Mouse (Mus musculus) C2C12 (cell line): ENCODE measurements at regions not wholly inside any gene's neighbourhood (a gene's known extent, or its start where the extent isn't known, plus 50 kb on each side); places are given as distances from the start of the nearest gene placed in this dataset.

Experiments used
- H3K27me3 ChIP-seq: one replicate; pipeline ENCODE4 v1.6.1; 2011; ENCODE audit not compliant: control insufficient read depth, insufficient read depth, insufficient read length
- H3K36me3 ChIP-seq: one replicate; pipeline ENCODE4 v1.6.1; 2011; ENCODE audit not compliant: control insufficient read depth, insufficient read depth
- H3K4me3 ChIP-seq: one replicate; pipeline ENCODE4 v1.5.1; 2011; ENCODE audit warnings: mild to moderate bottlenecking, control low read depth; ENCODE audit not compliant: poor library complexity, insufficient read depth, severe bottlenecking
- H3K79me2 ChIP-seq: one replicate; pipeline ENCODE4 v1.6.1; 2011; ENCODE audit not compliant: control insufficient read depth, insufficient read depth
- H3K79me3 ChIP-seq: one replicate; pipeline ENCODE4 v1.6.1; 2011; ENCODE audit warnings: low read depth, control low read depth
- H3ac ChIP-seq: one replicate; pipeline ENCODE3; 2011; ENCODE audit warnings: low read depth; ENCODE audit not compliant: control insufficient read depth, insufficient read length
- CEBPB ChIP-seq: IDR thresholded peaks from one replicate; pipeline ENCODE4 v1.6.1; 2011; ENCODE audit warnings: low read depth, mild to moderate bottlenecking, control low read depth, moderate library complexity
- CTCF ChIP-seq: IDR thresholded peaks from one replicate; pipeline ENCODE4 v1.5.1; 2011; ENCODE audit not compliant: control insufficient read depth, insufficient read depth, insufficient read length
- FOSL1 ChIP-seq: IDR thresholded peaks from one replicate; pipeline ENCODE4 v1.8.0; 2011; ENCODE audit warnings: mild to moderate bottlenecking, low read length; ENCODE audit not compliant: poor library complexity, insufficient read depth, severe bottlenecking
- MAX ChIP-seq: IDR thresholded peaks from one replicate; pipeline ENCODE4 v1.6.1; 2011; ENCODE audit warnings: mild to moderate bottlenecking, control low read depth
- MYOD1 ChIP-seq: IDR thresholded peaks from one replicate; pipeline ENCODE4 v1.6.1; 2011; ENCODE audit warnings: low read depth; ENCODE audit not compliant: control insufficient read depth, insufficient read length
- MYOG ChIP-seq: IDR thresholded peaks from one replicate; pipeline ENCODE4 v1.6.1; 2011; ENCODE audit not compliant: control insufficient read depth, insufficient read length; ENCODE audit errors: extremely low read depth
- USF1 ChIP-seq: IDR thresholded peaks from one replicate; pipeline ENCODE4 v1.6.1; 2011; ENCODE audit warnings: low read depth, mild to moderate bottlenecking, control low read depth, moderate library complexity

GRCm38 (mm10) chr4:105610917-105611316 lies 178.8 kb upstream of the Gm12728 start:
- H3K36me3 ChIP-seq = no peaks in the 10 kb centered on the region
- no peak for TF ChIP-seq CTCF
- TF ChIP-seq USF1 = peak; percentile 34
- no peak for TF ChIP-seq CEBPB
- TF ChIP-seq MAX = peak; percentile 66
- no peak for TF ChIP-seq MYOD1
- no peak for TF ChIP-seq FOSL1
- no peak for TF ChIP-seq MYOG
- no peaks in the 10 kb centered on the region for H3K27me3 ChIP-seq
- H3ac ChIP-seq = no peak overlapping the region
- no peaks in the 10 kb centered on the region for H3K79me3 ChIP-seq
- no peaks in the 10 kb centered on the region for H3K79me2 ChIP-seq
- no peak overlapping the region for H3K4me3 ChIP-seq

DNA sequence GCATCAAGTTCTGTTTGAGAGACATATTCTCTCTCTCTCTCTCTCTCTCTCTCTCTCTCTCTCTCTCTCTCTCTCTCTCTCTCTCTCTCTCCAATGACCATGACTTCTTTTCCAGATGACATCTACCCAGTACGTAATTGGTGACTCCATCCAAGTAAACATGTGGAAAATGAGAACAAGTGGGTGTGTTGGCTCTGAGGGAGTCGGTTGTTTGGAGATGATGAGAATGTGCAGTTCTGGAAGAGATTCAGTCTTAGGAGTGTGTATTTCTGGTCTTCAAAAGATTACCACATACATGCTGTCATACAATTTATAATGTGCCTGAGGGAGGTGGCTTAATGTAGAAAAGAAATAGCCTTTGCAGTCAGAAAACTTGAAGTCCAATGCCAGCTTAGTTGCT lies 175.3 kb upstream of the Gm12728 start:
- Histone ChIP-seq H3K27me3 (no peaks in the 10 kb centered on the region), H3K4me3 (no peak overlapping the region), H3K36me3 (no peaks in the 10 kb centered on the region), H3K79me2 (no peaks in the 10 kb centered on the region), H3ac (no peak overlapping the region), H3K79me3 (no peaks in the 10 kb centered on the region)
- TF ChIP-seq USF1 = no peak
- TF ChIP-seq MAX = no peak
- TF ChIP-seq CTCF = no peak
- no peak for TF ChIP-seq MYOD1
- TF ChIP-seq MYOG = no peak
- no peak for TF ChIP-seq CEBPB
- TF ChIP-seq FOSL1 = no peak

- no peaks in the 10 kb centered on the region for H3K79me3 ChIP-seq
- no peaks in the 10 kb centered on the region for H3K27me3 ChIP-seq
- H3K4me3 ChIP-seq = no peak overlapping the region
- TF ChIP-seq MYOG = no peak
- TF ChIP-seq MYOD1 = no peak
- no peak for TF ChIP-seq MAX
- TF ChIP-seq CEBPB = no peak
- no peak overlapping the region for H3ac ChIP-seq
- no peaks in the 10 kb centered on the region for H3K36me3 ChIP-seq
- no peaks in the 10 kb centered on the region for H3K79me2 ChIP-seq
These were observed 163.0 kb upstream of the Gm12728 start for GRCm38 (mm10) chr4:105626371-105627320.

DNA sequence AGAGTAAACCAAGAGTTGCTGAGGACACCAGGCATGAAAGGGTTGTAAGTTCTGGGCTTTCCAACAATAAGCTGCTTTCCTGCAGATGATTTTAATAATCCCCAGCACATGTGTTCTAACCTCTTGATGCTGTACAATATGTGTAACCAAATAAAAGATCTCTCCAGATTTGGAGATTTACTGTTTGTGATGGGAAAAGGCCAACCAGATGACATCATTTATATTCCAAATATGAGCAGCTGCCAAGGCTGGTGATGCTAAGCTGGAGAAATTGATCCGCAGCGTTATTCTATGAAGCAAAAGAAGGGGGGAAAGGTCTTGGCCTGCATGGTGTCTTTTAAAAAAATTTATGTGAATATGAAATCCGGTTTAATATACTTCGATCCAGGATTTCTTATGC lies 160.1 kb upstream of the Gm12728 start:
- Histone ChIP-seq H3K79me3 (no peaks in the 10 kb centered on the region), H3K4me3 (no peak overlapping the region), H3ac (no peak overlapping the region), H3K27me3 (no peaks in the 10 kb centered on the region), H3K79me2 (no peaks in the 10 kb centered on the region), H3K36me3 (no peaks in the 10 kb centered on the region)
- no peak for TF ChIP-seq MYOD1
- no peak for TF ChIP-seq CTCF
- TF ChIP-seq FOSL1 = no peak
- no peak for TF ChIP-seq MYOG
- no peak for TF ChIP-seq MAX
- TF ChIP-seq CEBPB = no peak
- TF ChIP-seq USF1 = no peak

DNA sequence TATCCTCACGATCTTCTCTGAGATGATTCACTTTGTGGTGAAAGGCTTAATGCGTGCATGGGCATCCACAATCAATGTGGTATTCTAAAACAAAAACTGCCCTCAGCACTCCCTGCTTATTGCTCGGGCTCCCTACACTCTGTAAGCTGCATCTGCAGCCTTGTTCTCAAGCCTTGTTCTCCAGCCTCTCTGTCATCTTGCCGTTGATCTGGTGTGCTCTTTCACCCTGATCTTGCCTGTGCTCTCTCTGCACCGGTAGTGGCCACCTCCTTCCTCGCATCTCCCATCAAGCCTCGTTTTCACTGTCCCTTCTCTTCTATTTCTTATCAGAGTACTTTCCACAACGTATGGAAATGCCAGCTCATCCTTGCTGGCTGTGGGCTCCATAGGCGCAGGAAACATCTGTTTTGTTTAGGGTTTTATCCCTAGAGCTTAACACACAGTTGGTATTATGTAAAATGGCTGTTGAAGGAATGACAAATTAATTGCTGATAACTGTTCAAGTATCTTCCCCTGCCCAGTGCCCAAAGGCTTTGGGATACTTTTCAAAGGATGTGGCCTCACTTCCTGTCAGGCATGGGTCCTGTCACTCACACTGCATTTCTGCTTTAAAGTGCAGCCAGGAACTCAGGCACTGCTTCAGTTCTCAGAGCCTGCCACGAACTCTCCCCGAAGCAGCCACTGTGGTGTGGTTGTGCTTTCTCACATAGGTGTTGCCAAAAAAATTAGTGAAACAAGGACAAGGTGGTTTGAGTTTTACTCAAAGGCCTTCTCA lies 158.9 kb upstream of the Gm12728 start:
- Histone ChIP-seq H3K4me3 (no peak overlapping the region), H3K79me2 (no peaks in the 10 kb centered on the region), H3ac (no peak overlapping the region), H3K79me3 (no peaks in the 10 kb centered on the region), H3K27me3 (no peaks in the 10 kb centered on the region), H3K36me3 (no peaks in the 10 kb centered on the region)
- no peak for TF ChIP-seq CTCF
- no peak for TF ChIP-seq MYOD1
- TF ChIP-seq MYOG = no peak
- TF ChIP-seq FOSL1 = no peak
- TF ChIP-seq MAX = no peak
- TF ChIP-seq USF1 = no peak
- no peak for TF ChIP-seq CEBPB
